Mouse (Mus musculus) ovary, postnatal 10 days (tissue): ENCODE measurements around the gene Epas1.

Experiments
- DNase-seq: peaks from one replicate; pipeline ENCODE4 v3.0.0; 2022; ENCODE audit warnings: low spot score

Epas1 gene

DNA sequence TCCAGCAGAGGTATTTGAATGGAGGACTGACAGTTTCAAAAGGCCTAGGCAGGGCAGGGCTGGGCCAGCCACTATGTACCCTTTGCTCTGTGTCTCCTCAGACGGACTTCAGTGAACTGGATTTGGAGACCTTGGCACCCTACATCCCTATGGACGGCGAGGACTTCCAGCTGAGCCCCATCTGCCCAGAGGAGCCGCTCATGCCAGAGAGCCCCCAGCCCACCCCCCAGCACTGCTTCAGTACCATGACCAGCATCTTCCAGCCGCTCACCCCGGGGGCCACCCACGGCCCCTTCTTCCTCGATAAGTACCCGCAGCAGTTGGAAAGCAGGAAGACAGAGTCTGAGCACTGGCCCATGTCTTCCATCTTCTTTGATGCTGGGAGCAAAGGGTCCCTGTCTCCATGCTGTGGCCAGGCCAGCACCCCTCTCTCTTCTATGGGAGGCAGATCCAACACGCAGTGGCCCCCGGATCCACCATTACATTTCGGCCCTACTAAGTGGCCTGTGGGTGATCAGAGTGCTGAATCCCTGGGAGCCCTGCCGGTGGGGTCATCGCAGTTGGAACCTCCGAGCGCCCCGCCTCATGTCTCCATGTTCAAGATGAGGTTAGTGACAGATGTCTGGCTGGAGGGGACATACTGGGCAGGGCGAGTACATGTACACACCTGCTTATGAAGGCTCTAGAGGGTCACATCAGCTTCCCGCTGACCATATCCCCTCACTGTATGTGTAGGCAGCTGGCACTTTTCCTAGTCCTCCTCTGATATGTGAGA is 74.1 kb downstream of the Epas1 start:
- no peak for DNase-seq

DNA sequence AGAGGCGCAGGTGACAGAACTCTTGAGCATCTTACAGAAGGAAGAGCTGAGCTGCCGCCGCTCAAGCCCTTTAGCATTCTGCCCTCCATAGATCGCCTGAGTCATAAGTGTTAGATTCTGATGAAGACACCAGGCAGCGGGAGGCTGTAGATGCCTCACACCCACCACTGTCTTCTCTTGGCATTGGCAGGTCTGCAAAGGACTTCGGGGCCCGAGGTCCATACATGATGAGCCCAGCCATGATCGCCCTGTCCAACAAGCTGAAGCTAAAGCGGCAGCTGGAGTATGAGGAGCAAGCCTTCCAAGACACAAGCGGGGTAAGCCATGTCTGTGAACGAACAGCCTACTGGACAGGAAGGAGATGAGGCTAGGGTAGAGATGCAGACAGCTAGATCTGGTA is 75.0 kb downstream of the Epas1 start:
- no peak for DNase-seq

DNA sequence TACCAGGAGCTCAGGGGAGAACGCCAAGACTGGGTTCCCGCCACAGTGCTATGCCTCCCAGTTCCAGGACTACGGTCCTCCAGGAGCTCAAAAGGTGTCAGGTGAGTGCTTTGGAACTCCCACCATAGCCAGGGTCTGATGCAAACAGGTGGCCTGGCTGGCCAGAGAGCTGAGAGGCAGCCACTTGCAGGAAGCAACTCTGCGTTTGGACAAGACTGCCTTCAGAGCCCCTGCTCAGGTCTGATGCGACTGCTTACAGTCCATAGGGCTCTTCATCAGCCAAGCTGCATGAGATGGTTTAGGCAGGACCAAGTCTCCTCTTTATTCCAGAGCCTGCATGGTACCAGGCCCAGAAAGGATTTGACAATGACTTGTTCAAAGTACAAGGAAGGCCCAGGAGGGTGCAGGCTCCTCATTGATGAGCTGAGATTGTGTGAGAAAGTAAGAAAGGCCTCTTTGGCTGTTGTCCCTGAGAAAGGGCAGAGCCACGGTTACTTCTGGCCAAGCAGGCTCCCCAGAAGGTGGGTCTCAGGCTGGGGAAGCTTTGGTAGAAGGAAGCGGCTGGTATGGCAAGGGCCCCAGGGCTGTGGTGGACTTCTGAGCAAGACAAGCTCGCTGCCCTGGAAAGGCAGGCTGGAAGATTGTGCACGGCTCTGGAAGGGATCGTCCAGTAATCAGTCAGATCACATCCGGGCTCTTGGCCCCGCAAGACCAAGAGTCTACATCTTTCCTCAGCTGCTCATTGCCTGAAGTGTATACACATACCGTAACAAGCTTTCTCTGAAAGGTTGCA is 76.1 kb downstream of the Epas1 start:
- no peak for DNase-seq

DNA sequence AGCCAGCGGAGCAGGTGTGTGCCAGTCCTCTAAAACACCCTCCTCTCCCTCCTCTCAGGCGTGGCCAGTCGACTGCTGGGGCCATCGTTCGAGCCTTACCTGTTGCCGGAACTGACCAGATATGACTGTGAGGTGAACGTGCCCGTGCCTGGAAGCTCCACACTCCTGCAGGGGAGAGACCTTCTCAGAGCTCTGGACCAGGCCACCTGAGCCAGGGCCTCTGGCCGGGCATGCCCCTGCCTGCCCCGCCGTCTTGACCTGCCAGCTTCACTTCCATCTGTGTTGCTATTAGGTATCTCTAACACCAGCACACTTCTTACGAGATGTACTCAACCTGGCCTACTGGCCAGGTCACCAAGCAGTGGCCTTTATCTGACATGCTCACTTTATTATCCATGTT is 77.4 kb downstream of the Epas1 start:
- no peak for DNase-seq

DNA sequence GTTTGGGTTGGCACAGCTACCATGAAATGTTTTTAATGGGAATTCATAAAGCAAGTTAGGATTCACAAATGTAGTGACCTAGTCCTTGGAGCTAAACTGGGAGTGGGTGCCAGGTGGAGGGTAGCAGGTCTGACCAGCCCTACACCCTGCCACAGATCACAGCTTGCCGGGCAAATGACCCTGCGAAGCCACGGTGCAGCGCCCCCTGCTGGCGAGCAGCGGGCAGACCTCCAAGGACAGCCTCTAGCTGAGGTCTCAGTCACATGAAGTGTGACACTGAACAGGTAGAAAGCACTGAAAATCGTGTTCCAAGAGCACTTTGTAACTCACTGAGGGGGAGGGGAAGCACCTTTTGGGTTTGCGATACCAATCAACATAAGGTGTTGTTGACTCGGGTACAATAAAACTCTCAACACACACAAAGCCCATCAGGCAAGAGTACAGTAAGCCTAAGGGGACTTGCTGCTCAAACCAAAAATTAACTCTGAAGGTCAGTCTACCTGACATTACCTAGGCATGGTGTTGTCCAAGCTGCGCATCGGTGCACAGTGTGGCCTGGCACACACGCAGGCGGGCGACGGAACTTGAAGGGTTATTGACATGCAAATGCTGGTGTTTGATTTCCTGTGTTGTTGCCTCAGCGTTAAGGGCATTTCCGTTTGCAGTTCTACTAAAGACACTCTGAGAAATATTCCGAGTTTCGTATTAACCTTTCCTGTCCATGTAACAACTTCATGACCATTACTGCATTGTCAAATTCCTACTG is 79.2 kb downstream of the Epas1 start:
- no peak for DNase-seq

DNA sequence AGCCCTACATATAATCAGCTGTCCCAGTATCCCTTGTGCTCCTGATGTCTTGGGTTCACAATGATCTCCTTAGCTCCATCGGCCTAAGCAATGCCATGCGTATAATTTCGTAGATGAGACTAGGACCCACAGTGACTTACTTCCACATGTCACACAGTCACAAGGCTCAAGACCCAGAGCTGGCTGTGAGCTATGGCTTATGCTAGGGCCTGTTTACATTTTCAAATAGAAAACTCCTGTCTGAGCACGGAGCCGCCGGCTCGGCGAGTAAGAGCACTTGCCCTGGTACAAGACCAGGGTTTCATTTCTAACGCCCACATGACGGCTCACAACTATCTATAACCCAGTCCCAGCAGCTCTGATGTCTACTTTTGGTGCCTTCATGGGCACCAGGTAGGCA is 80.4 kb downstream of the Epas1 start:
- DNase-seq, result no peak

DNA sequence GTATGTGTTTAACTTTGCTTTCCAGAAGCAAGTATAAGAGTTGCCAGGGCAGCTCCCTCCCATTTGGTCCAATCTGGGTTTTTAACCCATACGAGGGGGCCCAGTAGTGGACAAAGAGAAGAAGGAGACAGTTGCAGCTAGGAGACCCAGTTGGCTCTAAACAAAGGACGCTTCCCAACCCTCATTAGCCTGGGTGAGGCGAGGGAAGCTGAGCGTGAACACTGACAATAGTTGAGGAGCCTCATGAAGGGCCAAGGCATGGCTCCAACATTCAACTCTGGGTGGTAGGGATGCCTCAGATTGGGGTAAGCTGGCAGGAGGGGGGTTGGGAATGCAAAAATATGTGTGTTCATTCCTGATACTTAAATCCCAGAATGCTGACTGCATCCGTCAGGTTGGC is 85.8 kb downstream of the Epas1 start:
- DNase-seq, result no peak

DNA sequence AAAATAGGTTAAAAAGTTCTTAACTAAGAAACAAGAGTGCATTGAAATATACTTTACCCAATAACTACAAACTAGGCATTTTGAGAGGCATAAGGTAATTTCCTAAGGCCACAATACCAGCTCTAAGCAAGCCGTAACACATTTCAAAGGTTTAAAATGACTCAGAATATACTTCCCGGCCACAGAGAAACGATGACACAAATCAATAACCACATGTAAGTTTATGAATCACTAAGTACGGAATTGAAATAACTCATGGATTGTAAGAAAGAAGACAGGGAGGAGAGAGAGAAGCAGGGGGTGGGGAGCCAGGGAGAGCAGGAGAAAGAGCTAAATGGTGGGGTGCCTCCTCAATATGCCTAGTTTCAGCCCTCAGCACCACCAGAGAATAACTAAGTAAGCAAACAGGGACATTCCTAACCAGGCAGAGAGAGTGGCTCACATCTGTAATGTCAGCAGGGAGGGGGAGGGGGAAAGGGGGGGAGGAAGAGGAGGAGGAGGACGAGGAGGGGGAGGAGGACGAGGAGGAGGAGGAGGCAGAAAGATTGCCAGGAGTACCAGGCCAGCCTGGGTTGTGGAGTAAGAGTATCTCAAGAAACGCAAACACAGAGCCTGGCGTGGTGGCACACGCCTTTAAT is 97.3 kb downstream of the Epas1 start:
- no peak for DNase-seq

DNA sequence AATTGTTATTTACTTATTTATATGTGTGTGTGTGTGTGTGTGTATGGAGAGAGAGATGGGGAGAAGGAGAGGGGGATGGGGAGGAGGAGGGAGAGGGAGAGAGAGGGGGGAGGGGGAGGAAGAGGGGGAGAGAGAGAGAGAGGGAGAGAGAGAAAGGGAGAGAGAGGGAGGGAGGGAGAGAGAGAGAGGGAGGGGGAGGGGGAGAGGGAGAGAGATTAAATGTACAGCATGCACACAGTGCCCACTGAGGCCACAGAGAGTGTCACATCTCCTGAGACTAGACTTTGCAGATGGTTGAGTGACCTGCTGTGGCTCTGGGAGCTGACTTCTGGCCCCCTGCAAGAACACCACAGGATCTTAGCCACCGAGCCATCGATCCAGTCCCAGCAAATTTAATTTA is 98.3 kb downstream of the Epas1 start:
- no peak for DNase-seq

DNA sequence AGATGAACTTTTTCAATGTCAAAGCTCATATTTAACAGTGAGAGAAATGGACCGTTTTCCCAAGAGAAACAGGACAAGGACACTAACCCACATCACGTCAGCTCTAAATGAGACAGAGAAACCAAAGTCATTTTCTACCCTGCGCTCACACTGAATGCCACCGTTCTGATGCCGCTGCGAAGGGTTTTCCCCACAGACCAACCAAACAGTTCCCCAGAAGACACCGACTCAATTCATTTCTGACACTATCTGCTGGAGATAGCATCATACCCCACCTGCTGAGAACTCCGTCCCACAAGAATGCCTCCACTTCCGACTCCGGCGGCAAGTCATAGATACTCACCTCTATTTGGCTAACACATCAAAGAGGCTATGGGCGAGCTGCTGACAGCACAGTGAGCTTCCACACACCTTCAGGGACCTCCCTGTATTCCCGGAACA is 99.1 kb downstream of the Epas1 start:
- no peak for DNase-seq

DNA sequence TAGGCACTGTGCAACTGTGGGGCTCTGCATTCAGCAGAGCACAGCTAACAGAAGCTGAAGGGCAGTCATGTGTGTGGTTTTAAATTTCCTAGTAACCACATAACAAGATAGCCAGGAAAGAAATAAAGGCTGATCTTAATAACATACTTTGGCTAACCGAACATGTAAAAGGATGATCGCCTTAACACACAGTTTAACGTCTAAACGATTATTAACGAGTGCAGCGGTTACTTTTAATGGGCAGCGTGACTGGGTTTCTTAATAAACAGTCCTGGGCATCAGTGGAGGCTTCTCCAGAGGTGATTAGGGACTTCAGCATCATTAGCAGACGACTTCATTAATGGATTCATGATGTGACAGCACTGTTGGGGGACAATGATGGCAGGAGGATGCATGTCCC is 117.1 kb downstream of the Epas1 start:
- DNase-seq, result no peak

DNA sequence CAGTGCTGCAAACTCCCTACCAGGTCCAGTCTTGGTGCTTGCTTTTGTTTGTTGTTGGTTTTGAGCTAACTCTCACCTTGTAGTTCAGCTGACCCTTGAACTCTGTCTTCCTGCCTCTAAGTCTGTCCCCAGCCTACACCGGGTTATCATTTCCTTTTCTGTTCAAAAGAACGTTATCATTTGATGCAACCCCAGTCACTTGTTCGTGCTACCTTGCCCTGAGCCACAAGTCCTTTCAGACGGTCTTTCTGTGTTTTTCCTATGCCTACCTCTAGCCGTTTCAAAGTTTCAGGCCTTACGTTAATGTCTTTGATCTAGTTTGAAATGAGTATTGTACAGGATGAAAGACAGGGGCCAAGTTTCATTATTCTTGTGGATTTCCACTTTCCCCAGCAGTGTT is 119.1 kb downstream of the Epas1 start:
- DNase-seq, result no peak

DNA sequence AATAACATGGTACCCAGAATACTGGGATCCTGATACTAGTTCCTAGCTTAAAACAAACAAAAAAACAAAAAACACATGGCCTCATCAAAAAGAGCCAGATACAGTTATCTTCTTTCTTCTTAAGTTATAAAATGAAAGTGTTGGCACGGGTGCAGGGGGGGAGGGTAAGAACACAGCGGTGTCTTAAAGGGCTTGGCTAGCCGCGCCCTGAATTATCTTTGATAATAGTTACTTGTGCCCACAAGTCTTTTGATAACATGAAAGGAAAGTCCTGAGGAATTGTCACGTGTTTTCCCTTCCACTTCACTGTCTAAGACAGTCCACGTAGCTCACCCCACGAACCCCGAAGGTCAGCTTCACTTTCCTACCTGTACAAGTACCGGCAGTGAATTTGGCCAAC is 123.4 kb downstream of the Epas1 start:
- no peak for DNase-seq

DNA sequence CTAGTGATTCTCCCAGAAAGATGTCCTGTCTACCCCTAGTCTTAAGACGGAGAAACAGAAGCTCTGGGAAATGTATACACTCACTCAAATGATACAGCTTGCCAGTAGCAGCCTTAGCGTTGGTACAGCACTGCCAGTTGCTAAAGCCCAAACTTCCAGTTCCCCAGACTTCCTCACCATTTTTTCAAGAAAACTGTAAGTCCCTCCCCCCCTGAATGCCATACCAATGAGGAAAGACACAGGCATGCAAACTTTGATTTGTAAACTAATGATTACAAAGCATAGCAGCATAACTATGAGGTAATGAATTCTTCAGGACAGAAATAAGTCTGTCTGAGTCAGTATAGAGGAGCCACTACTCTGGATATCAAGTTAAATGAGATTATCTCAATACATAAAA is 124.2 kb downstream of the Epas1 start:
- no peak for DNase-seq

DNA sequence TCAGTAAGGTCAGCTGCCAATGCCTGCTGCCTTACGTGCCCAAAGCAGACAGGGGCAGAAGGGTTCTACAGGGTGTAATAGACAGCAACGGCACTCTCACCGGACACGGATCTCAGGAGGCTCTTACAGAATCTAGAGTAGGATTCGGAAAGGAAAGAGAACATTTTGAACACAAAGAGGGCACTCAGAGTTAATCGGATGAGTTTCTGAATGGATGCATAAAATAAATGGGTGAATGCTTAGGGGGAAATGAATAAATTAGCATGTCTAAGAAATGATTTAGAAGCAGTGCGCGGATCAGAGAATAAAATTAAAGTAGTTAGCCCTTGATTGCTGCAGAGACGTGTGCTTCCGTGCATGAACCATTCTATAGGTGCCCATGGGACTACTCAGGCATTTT is 126.6 kb downstream of the Epas1 start:
- no peak for DNase-seq

DNA sequence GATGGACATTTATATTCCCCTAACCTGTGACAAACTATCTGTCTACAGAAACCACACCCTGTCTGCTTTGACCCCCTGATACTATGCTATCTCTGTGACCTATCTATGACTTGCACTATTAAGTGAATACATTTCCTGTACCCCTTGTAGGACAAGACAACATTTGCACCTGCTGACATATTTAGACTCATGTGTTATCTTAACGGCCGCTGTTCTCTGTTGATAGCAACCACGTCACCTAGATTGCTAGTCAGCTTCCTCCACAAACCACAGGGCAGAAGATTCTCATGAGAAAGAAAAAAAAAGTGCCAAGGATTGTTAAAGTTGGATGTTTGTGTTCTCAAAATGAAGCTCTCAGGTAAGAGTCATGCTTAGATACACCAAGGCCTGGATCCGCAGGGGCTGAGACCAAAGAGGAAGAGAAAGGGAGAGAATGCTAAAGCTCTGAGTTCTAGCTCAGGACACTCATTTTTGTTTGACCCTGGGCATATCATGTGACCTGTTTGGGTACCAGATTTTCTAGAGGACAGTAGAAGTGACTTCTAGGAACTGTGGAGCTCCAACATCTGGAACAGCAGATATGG is 127.1 kb downstream of the Epas1 start:
- DNase-seq, result no peak
